10 mouse cellular contexts compared by ENCODE assay signal in the genomic region with DNA sequence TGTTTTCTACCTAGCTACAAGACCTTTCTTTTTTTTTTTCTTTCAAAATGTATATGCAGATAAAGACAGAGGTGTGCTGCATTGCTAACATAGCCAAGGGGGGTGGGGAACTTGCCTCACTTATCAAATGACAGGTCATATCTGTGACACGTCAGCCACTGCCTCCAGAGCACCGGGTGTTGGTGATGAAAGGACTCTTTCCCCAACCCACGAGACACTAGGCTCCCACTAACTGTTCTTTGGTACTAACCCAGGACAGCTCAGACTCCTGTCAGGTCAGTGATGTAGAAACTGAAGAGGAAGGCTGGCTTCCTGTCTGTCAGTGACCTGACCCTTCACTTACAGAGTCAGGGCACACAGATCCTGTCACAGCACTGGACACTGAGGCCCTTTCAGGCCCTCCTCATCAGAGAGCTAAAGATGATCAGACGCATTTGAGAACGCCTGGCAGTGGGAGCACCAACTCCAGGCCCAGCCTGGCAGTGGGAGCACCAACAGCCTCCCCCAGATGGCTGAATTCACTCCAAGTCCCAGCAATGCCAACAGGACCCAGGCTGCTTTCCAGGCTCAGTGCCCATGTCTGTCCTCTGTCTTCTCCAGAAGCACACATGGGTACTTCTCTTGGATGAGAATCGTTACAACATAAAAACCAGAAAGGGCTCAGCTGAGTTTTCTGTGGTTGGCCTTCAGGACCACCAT.
DNase-seq lines count a peak whose midpoint lies in the region; ATAC-seq and TF ChIP-seq lines count a peak whose summit lies in the region.
"Had no signal": no experiment of that assay in that cellular context is flagged by ENCODE, and none has a peak within 500 bp of the region (broad histone marks: within the 10 kb centered on the region; RNA-seq: fewer than 3 reads in every experiment).

No protein-coding gene starts in this region.

- no peak for TF ChIP-seq EP300 in stomach, postnatal 0 days (optimal IDR thresholded peaks at IDR 0.05)

- H3K9ac ChIP-seq in embryonic facial prominence, embryonic 15.5 days: no peak overlapping the region
- no peak overlapping the region for H3K9ac ChIP-seq in midbrain, embryonic 11.5 days (ENCODE audit: low read length)
- no peak overlapping the region for H3K9ac ChIP-seq in stomach, postnatal 0 days (ENCODE audit: low read length)
- H3K9ac ChIP-seq: neural tube, embryonic 12.5 days had no signal

- no peaks in the 10 kb centered on the region for H3K36me3 ChIP-seq in embryonic facial prominence, embryonic 15.5 days
- H3K36me3 ChIP-seq in embryonic facial prominence, embryonic 10.5 days (replicated peaks): no peaks in the 10 kb centered on the region
- no peaks in the 10 kb centered on the region for H3K36me3 ChIP-seq in heart, embryonic 10.5 days
- H3K36me3 ChIP-seq in midbrain, embryonic 11.5 days (ENCODE audit: control insufficient read depth, insufficient read depth, low read length): no peaks in the 10 kb centered on the region
- no peaks in the 10 kb centered on the region for H3K36me3 ChIP-seq in stomach, postnatal 0 days (ENCODE audit: control insufficient read depth, insufficient read depth, low read length)
- H3K36me3 ChIP-seq: neural tube, embryonic 12.5 days had no signal

- H3K27ac ChIP-seq in embryonic facial prominence, embryonic 15.5 days (replicated peaks): peak overlapping the region; percentile 11; the same call in 1 of the 2 replicates
- no peak overlapping the region for H3K27ac ChIP-seq in embryonic facial prominence, embryonic 10.5 days (replicated peaks)
- peak overlapping the region; percentile 80 for H3K27ac ChIP-seq in heart, embryonic 10.5 days
- no peak overlapping the region for H3K27ac ChIP-seq in midbrain, embryonic 11.5 days (ENCODE audit: low read depth, low read length)
- no peak overlapping the region for H3K27ac ChIP-seq in stomach, postnatal 0 days (replicated peaks)
- H3K27ac ChIP-seq: neural tube, embryonic 12.5 days had no signal

- no peak overlapping the region for H3K4me2 ChIP-seq in embryonic facial prominence, embryonic 15.5 days (replicated peaks)
- H3K4me2 ChIP-seq in midbrain, embryonic 11.5 days: no peak overlapping the region
- no peak overlapping the region for H3K4me2 ChIP-seq in stomach, postnatal 0 days (replicated peaks; ENCODE audit: low read depth)
- H3K4me2 ChIP-seq: neural tube, embryonic 12.5 days had no signal

- H3K27me3 ChIP-seq in embryonic facial prominence, embryonic 15.5 days: no peaks in the 10 kb centered on the region
- H3K27me3 ChIP-seq in embryonic facial prominence, embryonic 10.5 days (replicated peaks; ENCODE audit: low read depth, poor library complexity, severe bottlenecking): no peaks in the 10 kb centered on the region
- no peaks in the 10 kb centered on the region for H3K27me3 ChIP-seq in heart, embryonic 10.5 days (ENCODE audit: insufficient read depth, poor library complexity, severe bottlenecking)
- no peaks in the 10 kb centered on the region for H3K27me3 ChIP-seq in midbrain, embryonic 11.5 days (ENCODE audit: control insufficient read depth, insufficient read depth, low read length)
- H3K27me3 ChIP-seq in stomach, postnatal 0 days (ENCODE audit: control insufficient read depth, insufficient read depth, low read length): no peaks in the 10 kb centered on the region
- H3K27me3 ChIP-seq: neural tube, embryonic 12.5 days had no signal

- DNase-seq in embryonic facial prominence, embryonic 10.5 days (ENCODE audit: low spot score): no peak
- DNase-seq in brain, adult 2 months (ENCODE audit: low read depth, low spot score): peak; percentile 89
- DNase-seq in heart, embryonic 10.5 days (ENCODE audit: low spot score): peak; percentile 84
- peak; percentile 75 to 82 for DNase-seq in layer of hippocampus, postnatal 10 days (ENCODE audit: low spot score in 2 of 2)
- DNase-seq in midbrain, embryonic 11.5 days (ENCODE audit: low spot score, missing footprints): no peak
- DNase-seq in stomach, postnatal 0 days (ENCODE audit: low spot score): no peak
- no peak for DNase-seq in kidney, postnatal 36 days
- DNase-seq: lung, postnatal 10 days had no signal

- 51% methylated on average over 6 of the region's 6 CpGs for WGBS in embryonic facial prominence, embryonic 15.5 days
- 46% methylated on average over 6 of the region's 6 CpGs for WGBS in embryonic facial prominence, embryonic 10.5 days
- WGBS in heart, embryonic 10.5 days: 26% methylated on average over 6 of the region's 6 CpGs
- WGBS in midbrain, embryonic 11.5 days: 74% methylated on average over 6 of the region's 6 CpGs
- 50% methylated on average over 6 of the region's 6 CpGs for WGBS in stomach, postnatal 0 days

- no peaks in the 10 kb centered on the region for H3K4me1 ChIP-seq in embryonic facial prominence, embryonic 15.5 days
- H3K4me1 ChIP-seq in embryonic facial prominence, embryonic 10.5 days: peaks cover 18% of the 10 kb centered on the region; the same call in 1 of the 2 replicates
- peaks cover 48% of the 10 kb centered on the region for H3K4me1 ChIP-seq in heart, embryonic 10.5 days
- no peaks in the 10 kb centered on the region for H3K4me1 ChIP-seq in midbrain, embryonic 11.5 days (ENCODE audit: control insufficient read depth, insufficient read depth, low read length)
- no peaks in the 10 kb centered on the region for H3K4me1 ChIP-seq in stomach, postnatal 0 days (replicated peaks; ENCODE audit: control insufficient read depth, insufficient read depth)
- H3K4me1 ChIP-seq: neural tube, embryonic 12.5 days had no signal

- TF ChIP-seq CTCF in stomach, postnatal 0 days (IDR thresholded peaks at IDR 0.05; ENCODE audit: low read depth): no peak

- no peak overlapping the region for H3K4me3 ChIP-seq in embryonic facial prominence, embryonic 15.5 days (replicated peaks)
- no peak overlapping the region for H3K4me3 ChIP-seq in embryonic facial prominence, embryonic 10.5 days
- H3K4me3 ChIP-seq in heart, embryonic 10.5 days: no peak overlapping the region
- no peak overlapping the region for H3K4me3 ChIP-seq in midbrain, embryonic 11.5 days (ENCODE audit: low read depth, low read length)
- no peak overlapping the region for H3K4me3 ChIP-seq in stomach, postnatal 0 days (ENCODE audit: low read depth, low read length)
- H3K4me3 ChIP-seq: neural tube, embryonic 12.5 days had no signal

- no peak for ATAC-seq in embryonic facial prominence, embryonic 15.5 days (ENCODE audit: insufficient number of reproducible peaks, low FRiP score, low TSS enrichment, low read depth)
- ATAC-seq in midbrain, embryonic 11.5 days (ENCODE audit: low FRiP score): no peak
- no peak for ATAC-seq in stomach, postnatal 0 days (ENCODE audit: low FRiP score, low TSS enrichment)

- H3K9me3 ChIP-seq in embryonic facial prominence, embryonic 15.5 days (replicated peaks): no peaks in the 10 kb centered on the region
- no peaks in the 10 kb centered on the region for H3K9me3 ChIP-seq in embryonic facial prominence, embryonic 10.5 days
- H3K9me3 ChIP-seq in heart, embryonic 10.5 days: no peaks in the 10 kb centered on the region
- H3K9me3 ChIP-seq in midbrain, embryonic 11.5 days (ENCODE audit: control insufficient read depth, low read length): no peaks in the 10 kb centered on the region
- no peaks in the 10 kb centered on the region for H3K9me3 ChIP-seq in stomach, postnatal 0 days (ENCODE audit: control insufficient read depth, low read length)
- H3K9me3 ChIP-seq: neural tube, embryonic 12.5 days had no signal

Comparison
In these comparisons a context has a peak if more than half of its experiments do, and no peak if none do; other contexts are left out.
1. H3K27ac ChIP-seq: peak in embryonic facial prominence, embryonic 15.5 days (single experiment) and heart, embryonic 10.5 days (single experiment); none in embryonic facial prominence, embryonic 10.5 days (single experiment), midbrain, embryonic 11.5 days (single experiment) and stomach, postnatal 0 days (single experiment).
2. DNase-seq: peak in brain, adult 2 months (single experiment), heart, embryonic 10.5 days (single experiment) and layer of hippocampus, postnatal 10 days (2 of 2); none in embryonic facial prominence, embryonic 10.5 days (single experiment), midbrain, embryonic 11.5 days (single experiment), stomach, postnatal 0 days (single experiment) and kidney, postnatal 36 days (0 of 2).